Mouse (Mus musculus) brain, adult 2 months (tissue): ENCODE data around the gene Esp1.
"Not testable (repeated sequence)": the region's sequence is repeated elsewhere in the genome, so short reads cannot be mapped to it uniquely, and the experiment has no call there.

Source experiments
- DNase-seq: peaks from one replicate; pipeline ENCODE4 v3.0.0; 2011; ENCODE audit warnings: low read depth, low spot score

Gene Esp1

GRCm38 (mm10) chr17:40726820-40727219 is at the start of gene Esp1:
TSS of gene Esp1 (plus strand) at chr17:40727120.
- DNase-seq, result no peak

- DNase-seq, result no peak
These were observed 10.6 kb upstream of the Esp1 start for GRCm38 (mm10) chr17:40716273-40716672.

- DNase-seq, result not testable (repeated sequence)
These were observed 9.9 kb upstream of the Esp1 start for GRCm38 (mm10) chr17:40717055-40717454.

GRCm38 (mm10) chr17:40731296-40731695 is 4.4 kb downstream of the Esp1 start:
- DNase-seq, result no peak

GRCm38 (mm10) chr17:40731724-40732123 is 4.8 kb downstream of the Esp1 start:
- DNase-seq, result no peak

GRCm38 (mm10) chr17:40763662-40764061 is 36.7 kb downstream of the Esp1 start:
- DNase-seq, result no peak

GRCm38 (mm10) chr17:40767120-40767519 is 40.2 kb downstream of the Esp1 start:
- no peak for DNase-seq
